Mouse (Mus musculus): Measurements from ENCODE around the gene Kras. TPM values are rescaled to one million over a fixed set of nuclear protein-coding genes. Genes with fewer than 3 reads are reported as not detected.

Gene Kras
- polyA plus RNA-seq, 1 experiment = 2.9 TPM

GRCm38 (mm10) chr6:145276265-145276780 lies 26.3 kb upstream of the Kras start:
- no peaks in the 10 kb centered on the region for H3K27me3 ChIP-seq (ENCODE audit: control insufficient read depth)
- H3K36me3 ChIP-seq (ENCODE audit: control insufficient read depth) = no peaks in the 10 kb centered on the region
- TF ChIP-seq GATA1 (IDR thresholded peaks at IDR 0.05; ENCODE audit: low read length) (no peak), TAL1 (IDR thresholded peaks at IDR 0.05; ENCODE audit: low read length) (no peak)
- peaks cover 20% of the 10 kb centered on the region for H3K4me1 ChIP-seq (ENCODE audit: control insufficient read depth)
- H3K4me3 ChIP-seq (replicated peaks) = peak overlapping the region; percentile 44
- H3K9me3 ChIP-seq (ENCODE audit: control insufficient read depth, low read length) = no peaks in the 10 kb centered on the region

GRCm38 (mm10) chr6:145275586-145276219 lies 25.7 kb upstream of the Kras start:
- TF ChIP-seq GATA1 (IDR thresholded peaks at IDR 0.05; ENCODE audit: low read length) = no peak
- no peak for TF ChIP-seq TAL1 (IDR thresholded peaks at IDR 0.05; ENCODE audit: low read length)
- Histone ChIP-seq H3K4me1 (ENCODE audit: control insufficient read depth) (peaks cover 20% of the 10 kb centered on the region), H3K27me3 (ENCODE audit: control insufficient read depth) (no peaks in the 10 kb centered on the region), H3K4me3 (replicated peaks) (peak overlapping the region; percentile 44), H3K9me3 (ENCODE audit: control insufficient read depth, low read length) (no peaks in the 10 kb centered on the region), H3K36me3 (ENCODE audit: control insufficient read depth) (no peaks in the 10 kb centered on the region)

- Histone ChIP-seq H3K4me1 (ENCODE audit: control insufficient read depth) (peaks cover 20% of the 10 kb centered on the region), H3K4me3 (replicated peaks) (no peak overlapping the region), H3K27me3 (ENCODE audit: control insufficient read depth) (no peaks in the 10 kb centered on the region), H3K9me3 (ENCODE audit: control insufficient read depth, low read length) (no peaks in the 10 kb centered on the region), H3K36me3 (ENCODE audit: control insufficient read depth) (no peaks in the 10 kb centered on the region)
- TF ChIP-seq TAL1 (IDR thresholded peaks at IDR 0.05; ENCODE audit: low read length) (no peak), GATA1 (IDR thresholded peaks at IDR 0.05; ENCODE audit: low read length) (no peak)
Observed at GRCm38 (mm10) chr6:145273971-145274620, 24.1 kb upstream of the Kras start.

- H3K4me1 ChIP-seq (ENCODE audit: control insufficient read depth) = peaks cover 20% of the 10 kb centered on the region
- TF ChIP-seq GATA1 (IDR thresholded peaks at IDR 0.05; ENCODE audit: low read length) (no peak), TAL1 (IDR thresholded peaks at IDR 0.05; ENCODE audit: low read length) (no peak)
- no peak overlapping the region for H3K4me3 ChIP-seq (replicated peaks)
- no peaks in the 10 kb centered on the region for H3K36me3 ChIP-seq (ENCODE audit: control insufficient read depth)
- no peaks in the 10 kb centered on the region for H3K9me3 ChIP-seq (ENCODE audit: control insufficient read depth, low read length)
- H3K27me3 ChIP-seq (ENCODE audit: control insufficient read depth) = no peaks in the 10 kb centered on the region
Observed at GRCm38 (mm10) chr6:145272142-145272937, 22.3 kb upstream of the Kras start.

GRCm38 (mm10) chr6:145269313-145269845 lies 19.3 kb upstream of the Kras start:
- Histone ChIP-seq H3K27me3 (ENCODE audit: control insufficient read depth) (no peaks in the 10 kb centered on the region), H3K4me1 (ENCODE audit: control insufficient read depth) (peaks cover 5% of the 10 kb centered on the region), H3K9me3 (ENCODE audit: control insufficient read depth, low read length) (no peaks in the 10 kb centered on the region), H3K36me3 (ENCODE audit: control insufficient read depth) (no peaks in the 10 kb centered on the region), H3K4me3 (replicated peaks) (no peak overlapping the region)
- TF ChIP-seq GATA1 (IDR thresholded peaks at IDR 0.05; ENCODE audit: low read length) = no peak
- TF ChIP-seq TAL1 (IDR thresholded peaks at IDR 0.05; ENCODE audit: low read length) = no peak

- Histone ChIP-seq H3K4me1 (ENCODE audit: control insufficient read depth) (peaks cover 2% of the 10 kb centered on the region), H3K4me3 (replicated peaks) (no peak overlapping the region), H3K9me3 (ENCODE audit: control insufficient read depth, low read length) (peaks cover 5% of the 10 kb centered on the region), H3K36me3 (ENCODE audit: control insufficient read depth) (no peaks in the 10 kb centered on the region), H3K27me3 (ENCODE audit: control insufficient read depth) (no peaks in the 10 kb centered on the region)
- TF ChIP-seq GATA1 (IDR thresholded peaks at IDR 0.05; ENCODE audit: low read length) = no peak
- no peak for TF ChIP-seq TAL1 (IDR thresholded peaks at IDR 0.05; ENCODE audit: low read length)
Observed at GRCm38 (mm10) chr6:145267692-145268091, 17.7 kb upstream of the Kras start.

- TF ChIP-seq TAL1 (IDR thresholded peaks at IDR 0.05; ENCODE audit: low read length) (no peak), GATA1 (IDR thresholded peaks at IDR 0.05; ENCODE audit: low read length) (no peak)
Observed at GRCm38 (mm10) chr6:145262314-145262713, 12.3 kb upstream of the Kras start.

GRCm38 (mm10) chr6:145256701-145257073 lies 6.6 kb upstream of the Kras start:
- peaks cover 15% of the 10 kb centered on the region for H3K27me3 ChIP-seq (ENCODE audit: control insufficient read depth)
- H3K4me1 ChIP-seq (ENCODE audit: control insufficient read depth) = no peaks in the 10 kb centered on the region
- TF ChIP-seq GATA1 (IDR thresholded peaks at IDR 0.05; ENCODE audit: low read length) (no peak), TAL1 (IDR thresholded peaks at IDR 0.05; ENCODE audit: low read length) (no peak)
- no peaks in the 10 kb centered on the region for H3K9me3 ChIP-seq (ENCODE audit: control insufficient read depth, low read length)
- no peak overlapping the region for H3K4me3 ChIP-seq (replicated peaks)
- H3K36me3 ChIP-seq (ENCODE audit: control insufficient read depth) = no peaks in the 10 kb centered on the region

More at GRCm38 (mm10) chr6:145262314-145262713, 12.3 kb upstream of the Kras start:
- no peak overlapping the region for H3K4me3 ChIP-seq (replicated peaks)
- H3K36me3 ChIP-seq (ENCODE audit: control insufficient read depth) = no peaks in the 10 kb centered on the region
- peaks cover 5% of the 10 kb centered on the region for H3K9me3 ChIP-seq (ENCODE audit: control insufficient read depth, low read length)
- no peaks in the 10 kb centered on the region for H3K4me1 ChIP-seq (ENCODE audit: control insufficient read depth)
- no peaks in the 10 kb centered on the region for H3K27me3 ChIP-seq (ENCODE audit: control insufficient read depth)
